Mouse (Mus musculus) retina, adult 2 months (tissue): ENCODE measurements around the gene Rnf212.
"Not testable (repeated sequence)": the region's sequence is repeated elsewhere in the genome, so short reads cannot be mapped to it uniquely, and the experiment has no call there.

Source experiments
- DNase-seq: peaks from one replicate; pipeline ENCODE4 v3.0.0-alpha.2; 2012; ENCODE audit warnings: low read depth, low spot score

Rnf212 gene

GRCm38 (mm10) chr5:108774630-108775306 lies at the start of gene Rnf212:
TSS of gene Rnf212 (minus strand) at chr5:108774982.
- no peak for DNase-seq

GRCm38 (mm10) chr5:108823276-108823675 lies 48.5 kb upstream of the Rnf212 start:
- no peak for DNase-seq

GRCm38 (mm10) chr5:108808750-108809149 lies 34.0 kb upstream of the Rnf212 start, which contains the start of gene Vmn2r8:
TSS of gene Vmn2r8 (minus strand) at chr5:108808850.
- DNase-seq: not testable (repeated sequence)

- DNase-seq: no peak
These were observed 28.9 kb upstream of the Rnf212 start for GRCm38 (mm10) chr5:108803646-108804045.

- DNase-seq: not testable (repeated sequence)
These were observed 20.5 kb upstream of the Rnf212 start, which contains the start of gene Tmed11 for GRCm38 (mm10) chr5:108795263-108795662. TSS of gene Tmed11 (minus strand) at chr5:108795363.

- not testable (repeated sequence) for DNase-seq
These were observed 15.6 kb upstream of the Rnf212 start for GRCm38 (mm10) chr5:108790385-108790784.

GRCm38 (mm10) chr5:108760002-108760401 lies 14.8 kb downstream of the Rnf212 start:
- no peak for DNase-seq

- no peak for DNase-seq
These were observed 16.4 kb downstream of the Rnf212 start for GRCm38 (mm10) chr5:108758396-108758795.

GRCm38 (mm10) chr5:108751258-108751657 lies 23.5 kb downstream of the Rnf212 start:
- DNase-seq: not testable (repeated sequence)

GRCm38 (mm10) chr5:108750328-108751210 lies 24.2 kb downstream of the Rnf212 start:
- no peak for DNase-seq

GRCm38 (mm10) chr5:108744629-108745028 lies 30.2 kb downstream of the Rnf212 start:
- DNase-seq: no peak

GRCm38 (mm10) chr5:108743856-108744255 lies 30.9 kb downstream of the Rnf212 start:
- DNase-seq: no peak

GRCm38 (mm10) chr5:108742596-108742995 lies 32.2 kb downstream of the Rnf212 start:
- DNase-seq: no peak

- DNase-seq: no peak
These were observed 32.9 kb downstream of the Rnf212 start for GRCm38 (mm10) chr5:108741844-108742243.

GRCm38 (mm10) chr5:108727425-108727824 lies 47.4 kb downstream of the Rnf212 start:
- no peak for DNase-seq

GRCm38 (mm10) chr5:108726557-108727248 lies 48.1 kb downstream of the Rnf212 start:
- DNase-seq: peak; percentile 9

GRCm38 (mm10) chr5:108724006-108724405 lies 50.8 kb downstream of the Rnf212 start:
- no peak for DNase-seq

GRCm38 (mm10) chr5:108719761-108720160 lies 55.0 kb downstream of the Rnf212 start:
- DNase-seq: no peak

GRCm38 (mm10) chr5:108718051-108718450 lies 56.7 kb downstream of the Rnf212 start:
- no peak for DNase-seq

GRCm38 (mm10) chr5:108715974-108716373 lies 58.8 kb downstream of the Rnf212 start:
- no peak for DNase-seq

- no peak for DNase-seq
These were observed 60.6 kb downstream of the Rnf212 start for GRCm38 (mm10) chr5:108714149-108714548.

GRCm38 (mm10) chr5:108713691-108714090 lies 61.1 kb downstream of the Rnf212 start:
- no peak for DNase-seq
